Mouse (Mus musculus): ENCODE results near the gene Serpina3c.

DNA sequence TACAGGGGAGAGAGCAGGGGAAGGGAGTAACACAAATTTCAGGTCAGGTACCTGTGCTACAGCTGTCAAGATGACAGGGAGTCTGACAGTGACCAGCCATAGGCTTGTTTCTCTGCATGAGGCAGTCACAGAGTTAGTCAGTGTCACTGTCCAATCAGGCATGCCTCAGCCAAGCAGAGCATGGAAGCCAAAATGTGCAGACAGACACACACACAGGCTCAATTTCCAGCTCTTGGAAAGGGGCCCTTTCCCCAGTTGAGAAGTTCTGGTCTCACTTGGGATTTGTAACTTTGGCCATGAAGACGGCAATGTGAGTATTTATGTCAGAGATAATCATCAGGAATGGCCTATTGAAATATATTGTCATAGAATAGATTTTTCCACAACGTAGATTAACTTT lies 35.6 kb upstream of the Serpina3c start:
- no peak for TF ChIP-seq CTCF (IDR thresholded peaks at IDR 0.05; ENCODE audit: low read depth, low read length)
- no peak for TF ChIP-seq TAL1 (conservative IDR thresholded peaks at IDR 0.05; ENCODE audit: low read depth, low read length)
- TF ChIP-seq GATA1 (IDR thresholded peaks at IDR 0.05; ENCODE audit: borderline replicate concordance, low read length) = no peak
